Mouse (Mus musculus) midbrain, embryonic 10.5 days (tissue): ENCODE data around the gene Rap1gds1. TPM values are rescaled to one million over a fixed set of nuclear protein-coding genes. Genes with fewer than 3 reads are reported as not detected.

ENCODE experiments used
- DNase-seq: peaks from one replicate; pipeline ENCODE4 v3.0.0-alpha.2; 2017; ENCODE audit warnings: low spot score
- H3K27ac ChIP-seq: fragments of 300-500 bp; sonication (generic); replicated peaks from 2 replicates; pipeline ENCODE4 v1.5.1; 2016; ENCODE audit warnings: mild to moderate bottlenecking
- H3K27me3 ChIP-seq: fragments of 300-500 bp; sonication (generic); 2 replicates; pipeline ENCODE4 v1.6.1; 2016; ENCODE audit warnings: low read depth, mild to moderate bottlenecking; ENCODE audit not compliant: poor library complexity, severe bottlenecking
- H3K36me3 ChIP-seq: fragments of 300-500 bp; sonication (generic); 2 replicates; pipeline ENCODE4 v1.6.1; 2016; ENCODE audit warnings: mild to moderate bottlenecking, moderate library complexity
- H3K4me1 ChIP-seq: fragments of 300-500 bp; sonication (generic); 2 replicates; pipeline ENCODE4 v1.6.1; 2016
- H3K4me3 ChIP-seq: fragments of 300-500 bp; sonication (generic); 2 replicates; pipeline ENCODE4 v1.5.1; 2016; ENCODE audit warnings: mild to moderate bottlenecking, moderate library complexity
- H3K9me3 ChIP-seq: fragments of 300-500 bp; sonication (generic); replicated peaks from 2 replicates; pipeline ENCODE4 v1.6.1; 2016; ENCODE audit warnings: mild to moderate bottlenecking
- WGBS: fragments of 180-500 bp; shearing (Covaris S2); methylation state at CpG from one replicate; pipeline ENCODE4 v1.1.7; 2016; 5-methylcytosine and 5-hydroxymethylcytosine counted together
- polyA plus RNA-seq: library from polyadenylated mRNA; unstranded; fragments of >200 nt; fragmentation: Nextera tagmentation; extraction: Ambion mirVana; gene quantifications from 2 replicates; pipeline ENCODE4 v1.2.1, GENCODE M21; 2016

Gene Rap1gds1
- polyA plus RNA-seq, 1 experiment from 2014 or later = 58.4 TPM

DNA sequence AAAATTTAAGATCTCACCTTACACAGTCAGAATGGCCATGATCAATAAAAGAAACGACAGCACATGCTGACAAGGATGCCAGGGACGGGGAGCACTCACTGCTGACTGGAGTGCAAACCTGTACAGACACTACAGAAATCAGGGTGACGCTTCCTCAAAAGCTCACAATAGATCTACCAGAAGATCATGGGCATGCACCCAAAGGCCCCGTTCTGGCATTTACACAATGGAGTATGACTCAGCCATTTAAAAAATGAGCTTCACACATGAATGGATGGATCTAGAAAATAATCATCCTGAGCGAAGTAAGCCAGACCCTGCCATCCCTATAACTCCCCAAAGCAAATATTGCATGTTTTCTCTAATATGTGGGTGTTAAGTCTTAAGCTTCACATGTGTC, 87.0 kb downstream of the Rap1gds1 start:
- Histone ChIP-seq H3K27ac (no peak overlapping the region), H3K36me3 (peaks cover 15% of the 10 kb centered on the region), H3K4me3 (no peak overlapping the region), H3K9me3 (peaks cover 13% of the 10 kb centered on the region; the same call in 1 of the 2 replicates), H3K27me3 (no peaks in the 10 kb centered on the region), H3K4me1 (no peaks in the 10 kb centered on the region)
- WGBS = 96% methylated on average over 5 of the region's 5 CpGs
- DNase-seq = no peak

DNA sequence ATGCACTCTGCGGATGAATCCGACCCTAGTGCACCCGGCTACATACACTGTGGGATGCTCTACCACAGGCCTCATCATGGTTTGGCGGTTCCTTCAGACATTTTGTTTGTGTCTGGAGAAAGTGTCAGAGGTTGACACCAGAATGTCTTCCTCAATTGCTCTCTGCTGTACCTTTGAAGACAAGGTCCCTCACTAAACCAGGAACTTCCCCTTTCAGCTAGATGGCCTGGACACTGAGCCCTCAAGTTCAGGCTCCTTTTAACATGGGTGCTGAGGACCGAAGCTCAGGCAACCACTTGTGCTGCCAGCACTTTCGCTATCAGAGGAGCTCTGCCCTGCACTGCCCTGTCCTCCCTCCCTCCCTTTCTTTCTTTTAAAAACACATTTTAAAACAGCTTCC, 92.8 kb downstream of the Rap1gds1 start:
- no peak overlapping the region for H3K4me3 ChIP-seq
- no peaks in the 10 kb centered on the region for H3K4me1 ChIP-seq
- H3K27ac ChIP-seq = no peak overlapping the region
- WGBS = 96% methylated on average over 6 of the region's 6 CpGs
- peaks cover 2% of the 10 kb centered on the region; the same call in 1 of the 2 replicates for H3K9me3 ChIP-seq
- DNase-seq = no peak
- H3K27me3 ChIP-seq = no peaks in the 10 kb centered on the region
- H3K36me3 ChIP-seq = peaks cover 9% of the 10 kb centered on the region

DNA sequence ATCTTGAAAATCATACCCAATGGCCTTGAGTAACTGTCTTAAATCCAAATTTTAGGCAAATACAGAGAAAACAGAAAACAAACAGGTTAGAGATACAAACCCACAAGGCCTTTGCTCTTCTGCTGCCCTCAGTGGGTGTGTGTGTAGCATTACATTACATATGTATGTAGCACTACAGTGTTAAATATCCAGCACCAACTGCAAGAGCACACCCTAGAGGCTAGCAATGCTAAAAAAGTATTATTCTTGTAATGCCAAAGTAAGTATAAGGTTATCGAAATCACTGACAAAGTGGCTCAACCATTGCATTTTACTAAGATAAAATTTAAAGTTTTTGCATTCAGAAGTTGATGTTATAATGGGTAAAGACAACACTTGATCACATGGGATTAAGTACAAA, 97.6 kb downstream of the Rap1gds1 start:
- H3K36me3 ChIP-seq = peaks cover 36% of the 10 kb centered on the region
- 92% methylated on average over 1 of the region's 1 CpGs for WGBS
- no peak overlapping the region for H3K27ac ChIP-seq
- 0 out of 2 replicates have a peak, but pooled peaks cover 5% of the 10 kb centered on the region for H3K9me3 ChIP-seq
- no peak overlapping the region for H3K4me3 ChIP-seq
- no peaks in the 10 kb centered on the region for H3K4me1 ChIP-seq
- H3K27me3 ChIP-seq = no peaks in the 10 kb centered on the region
- DNase-seq = no peak

DNA sequence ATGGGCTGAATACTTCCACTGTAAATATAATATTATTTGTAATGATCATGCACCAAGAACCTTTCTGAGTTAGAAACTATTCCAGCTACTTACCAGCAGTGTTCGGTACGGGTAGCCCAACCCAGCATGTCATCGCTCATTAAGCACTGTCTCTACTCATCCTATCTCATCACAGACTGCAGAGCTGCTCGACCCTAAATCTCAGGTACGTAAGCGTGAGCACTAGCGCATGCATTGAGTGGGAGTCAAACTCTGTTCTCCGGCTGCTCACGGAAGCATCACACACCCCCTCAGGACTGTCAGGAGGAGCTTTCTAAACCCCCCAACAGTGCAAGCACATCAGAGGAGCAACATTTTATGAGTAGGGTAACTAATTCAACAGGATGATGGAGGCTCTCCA, 107.4 kb downstream of the Rap1gds1 start:
- H3K27me3 ChIP-seq = no peaks in the 10 kb centered on the region
- H3K27ac ChIP-seq = no peak overlapping the region
- H3K4me3 ChIP-seq = no peak overlapping the region
- 95% methylated on average over 9 of the region's 9 CpGs for WGBS
- H3K36me3 ChIP-seq = peaks cover 15% of the 10 kb centered on the region
- DNase-seq = no peak
- no peaks in the 10 kb centered on the region for H3K4me1 ChIP-seq
- H3K9me3 ChIP-seq = no peaks in the 10 kb centered on the region

DNA sequence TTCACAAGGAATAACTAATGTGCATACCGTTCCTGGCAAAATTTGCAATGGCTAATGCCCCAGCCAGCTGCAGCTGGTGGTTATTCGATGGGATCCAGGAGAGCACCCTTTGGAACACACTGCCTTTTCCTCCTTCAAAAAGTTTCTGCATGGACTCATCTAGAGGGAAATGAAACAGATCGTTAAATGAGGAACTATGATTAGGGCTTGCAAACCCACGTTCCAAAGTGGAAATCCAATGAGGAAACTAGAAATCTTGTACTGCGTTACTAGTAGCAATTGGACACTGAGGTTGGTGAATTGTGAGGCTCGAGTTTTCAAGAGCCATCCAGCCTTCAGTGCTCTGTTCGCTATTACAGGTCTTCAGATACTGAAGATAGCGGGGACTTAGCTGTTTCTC, 116.5 kb downstream of the Rap1gds1 start:
- WGBS = 94% methylated on average over 8 of the region's 8 CpGs
- DNase-seq = no peak
- Histone ChIP-seq H3K9me3 (no peaks in the 10 kb centered on the region), H3K36me3 (peaks cover 58% of the 10 kb centered on the region), H3K27me3 (no peaks in the 10 kb centered on the region), H3K27ac (no peak overlapping the region), H3K4me1 (no peaks in the 10 kb centered on the region), H3K4me3 (no peak overlapping the region)

DNA sequence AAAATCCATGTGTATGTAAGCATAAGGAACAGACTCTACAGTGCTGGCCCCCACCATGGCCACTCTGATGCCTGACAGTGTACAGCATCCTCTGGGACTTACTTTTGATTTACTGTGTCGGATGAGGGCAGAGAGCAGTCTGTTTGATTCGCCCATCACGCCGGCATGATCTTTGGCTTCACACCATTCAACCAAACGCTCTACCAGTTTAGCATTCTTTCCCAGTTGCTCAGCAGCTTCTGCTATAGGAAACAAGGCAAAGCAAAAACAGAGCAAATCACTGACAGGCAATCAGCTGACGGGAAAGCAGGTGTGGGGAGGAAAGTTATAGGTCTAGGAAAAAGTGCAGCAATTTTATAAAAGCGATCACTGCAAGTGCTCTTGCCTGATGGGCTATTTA, 119.8 kb downstream of the Rap1gds1 start:
- Histone ChIP-seq H3K27ac (no peak overlapping the region), H3K27me3 (no peaks in the 10 kb centered on the region), H3K4me1 (no peaks in the 10 kb centered on the region), H3K36me3 (peaks cover 51% of the 10 kb centered on the region), H3K4me3 (no peak overlapping the region), H3K9me3 (no peaks in the 10 kb centered on the region)
- WGBS = 96% methylated on average over 7 of the region's 7 CpGs
- DNase-seq = no peak

DNA sequence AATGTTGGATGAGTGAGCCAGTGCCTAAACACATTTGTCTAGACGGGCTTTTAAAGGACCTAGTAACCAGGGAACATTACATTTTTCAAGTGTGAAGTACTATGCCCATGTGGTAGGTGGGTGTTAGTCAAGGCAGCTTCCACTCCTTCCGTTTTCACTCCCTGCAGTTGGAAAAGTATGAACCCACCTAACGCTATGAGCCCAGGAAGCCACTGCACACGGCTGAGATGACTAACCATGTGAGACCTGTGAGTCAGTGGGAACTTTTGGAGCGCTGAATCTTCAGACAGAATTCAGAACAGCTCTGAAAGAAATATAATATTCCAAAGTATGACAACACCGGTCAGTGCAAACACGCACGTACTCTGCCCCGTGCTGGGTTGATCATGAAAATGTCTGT, 125.9 kb downstream of the Rap1gds1 start:
- Histone ChIP-seq H3K4me3 (no peak overlapping the region), H3K36me3 (peaks cover 40% of the 10 kb centered on the region), H3K27me3 (no peaks in the 10 kb centered on the region), H3K9me3 (0 out of 2 replicates have a peak, but pooled peaks cover under 1% of the 10 kb centered on the region), H3K27ac (no peak overlapping the region), H3K4me1 (no peaks in the 10 kb centered on the region)
- 96% methylated on average over 9 of the region's 9 CpGs for WGBS
- DNase-seq = no peak

DNA sequence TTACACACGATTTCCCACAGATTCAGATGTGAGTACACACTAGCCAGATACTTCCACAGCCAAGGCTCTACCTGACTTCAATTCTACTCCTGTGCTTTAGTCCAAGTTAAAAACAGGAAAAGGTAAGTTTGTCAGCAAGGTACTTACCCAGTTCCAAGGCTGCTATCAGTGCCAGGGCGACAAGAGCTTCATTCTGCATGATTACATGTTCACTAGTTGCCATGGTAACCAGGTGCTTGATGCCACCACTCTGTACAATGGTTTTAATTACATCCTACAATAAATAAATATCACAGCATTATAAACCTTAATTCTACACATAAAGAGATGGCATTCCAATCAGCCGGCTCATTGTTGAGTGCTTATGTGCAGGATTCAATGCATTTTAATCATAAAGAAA, 129.5 kb downstream of the Rap1gds1 start:
- 0 out of 2 replicates have a peak, but pooled peaks cover 3% of the 10 kb centered on the region for H3K9me3 ChIP-seq
- H3K4me1 ChIP-seq = 0 out of 2 replicates have a peak, but pooled peaks cover 5% of the 10 kb centered on the region
- H3K36me3 ChIP-seq = peaks cover 51% of the 10 kb centered on the region
- WGBS = 93% methylated on average over 3 of the region's 3 CpGs
- H3K27ac ChIP-seq = no peak overlapping the region
- no peak for DNase-seq
- no peaks in the 10 kb centered on the region for H3K27me3 ChIP-seq
- no peak overlapping the region for H3K4me3 ChIP-seq

DNA sequence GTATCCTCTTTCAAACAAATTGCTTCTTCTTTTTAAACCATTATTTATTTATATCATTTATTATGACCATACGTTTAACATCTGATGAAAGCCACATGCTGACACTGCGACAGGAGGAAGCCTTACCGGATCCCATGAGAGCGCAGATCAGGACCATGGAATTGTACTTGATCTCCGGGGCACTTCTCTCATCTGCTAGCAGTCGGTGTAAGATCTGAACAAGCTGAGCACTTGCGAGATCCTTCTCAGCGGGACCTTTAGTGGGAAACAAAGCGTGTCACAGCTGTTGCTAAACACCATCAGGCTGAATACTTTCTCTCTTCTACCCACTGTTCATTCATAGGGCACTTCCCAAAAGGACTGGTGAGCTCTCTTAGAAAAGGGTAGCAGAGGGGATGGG, 133.4 kb downstream of the Rap1gds1 start:
- Histone ChIP-seq H3K36me3 (peaks cover 69% of the 10 kb centered on the region), H3K9me3 (0 out of 2 replicates have a peak, but pooled peaks cover 3% of the 10 kb centered on the region), H3K27me3 (no peaks in the 10 kb centered on the region), H3K4me1 (0 out of 2 replicates have a peak, but pooled peaks cover 5% of the 10 kb centered on the region), H3K4me3 (no peak overlapping the region), H3K27ac (no peak overlapping the region)
- no peak for DNase-seq
- 57% methylated on average over 9 of the region's 9 CpGs for WGBS

DNA sequence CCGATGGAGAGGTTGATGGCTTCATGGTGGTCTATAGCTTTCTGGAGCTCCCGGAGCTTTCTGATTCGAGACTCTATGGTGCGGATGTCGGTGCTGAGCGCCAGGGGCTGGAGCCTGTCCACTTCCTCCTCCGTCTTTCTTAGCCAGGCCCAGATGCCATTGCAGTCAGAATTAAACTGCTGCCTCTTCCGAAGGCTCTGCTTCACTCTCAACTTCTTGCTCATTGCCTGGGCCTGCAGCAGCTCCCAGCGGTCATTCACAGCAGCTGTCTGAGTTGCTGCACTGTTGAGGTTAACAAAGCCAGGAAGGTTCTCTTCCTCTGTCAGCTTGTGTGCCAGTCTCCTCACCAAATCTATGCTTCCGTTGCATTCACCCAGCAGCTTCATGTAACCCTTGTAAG, 137.8 kb downstream of the Rap1gds1 start:
- H3K36me3 ChIP-seq = peaks cover 57% of the 10 kb centered on the region
- 0 out of 2 replicates have a peak, but pooled peaks cover 5% of the 10 kb centered on the region for H3K4me1 ChIP-seq
- no peaks in the 10 kb centered on the region for H3K27me3 ChIP-seq
- H3K9me3 ChIP-seq = no peaks in the 10 kb centered on the region; the same call in 1 of the 2 replicates
- H3K27ac ChIP-seq = no peak overlapping the region
- no peak for DNase-seq
- H3K4me3 ChIP-seq = no peak overlapping the region
- 96% methylated on average over 10 of the region's 10 CpGs for WGBS

DNA sequence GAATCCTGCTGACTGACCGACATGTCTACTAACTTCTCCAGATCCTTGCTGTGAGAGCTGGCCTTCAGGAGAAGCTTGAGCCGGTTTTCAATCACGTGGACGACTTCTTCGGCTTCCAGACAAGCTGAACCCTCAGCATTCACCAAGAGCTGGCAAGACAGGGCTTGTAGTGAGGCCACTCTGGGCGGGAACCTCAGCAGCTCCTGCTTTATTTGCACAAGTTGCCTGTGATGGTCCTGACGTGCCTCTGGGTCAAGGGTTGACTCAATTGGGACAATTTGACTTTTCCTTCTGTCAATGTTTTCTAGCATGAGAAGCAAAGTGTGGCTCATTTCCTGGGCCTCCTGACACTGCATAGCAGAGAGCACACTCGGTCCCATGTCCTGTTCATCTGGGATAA, 138.2 kb downstream of the Rap1gds1 start:
- Histone ChIP-seq H3K4me1 (0 out of 2 replicates have a peak, but pooled peaks cover 2% of the 10 kb centered on the region), H3K27ac (no peak overlapping the region), H3K27me3 (no peaks in the 10 kb centered on the region), H3K4me3 (no peak overlapping the region), H3K36me3 (peaks cover 56% of the 10 kb centered on the region), H3K9me3 (no peaks in the 10 kb centered on the region; the same call in 1 of the 2 replicates)
- 91% methylated on average over 8 of the region's 8 CpGs for WGBS
- DNase-seq = no peak

DNA sequence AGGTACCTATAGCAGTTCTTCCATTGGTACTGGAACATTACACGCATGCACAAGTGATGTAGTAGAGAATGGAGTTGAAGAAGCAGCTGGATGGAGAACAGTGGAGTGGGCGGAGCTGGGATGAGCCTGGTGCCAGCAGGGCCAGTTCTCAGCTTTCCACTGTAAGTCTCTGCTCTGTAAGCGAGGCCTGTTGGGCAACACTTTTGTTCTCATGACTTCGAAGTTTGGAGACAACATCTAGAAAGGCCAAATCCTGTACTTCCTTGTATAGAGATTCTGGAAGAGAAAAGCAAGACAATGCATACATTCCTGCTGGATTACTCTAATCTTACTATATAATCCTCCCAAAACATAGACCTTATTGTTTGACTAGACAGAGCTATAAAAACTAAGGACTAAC, 147.6 kb downstream of the Rap1gds1 start:
- H3K27me3 ChIP-seq = no peaks in the 10 kb centered on the region
- DNase-seq = no peak
- H3K4me1 ChIP-seq = no peaks in the 10 kb centered on the region
- H3K9me3 ChIP-seq = no peaks in the 10 kb centered on the region; the same call in 1 of the 2 replicates
- no peak overlapping the region for H3K27ac ChIP-seq
- peaks cover 63% of the 10 kb centered on the region for H3K36me3 ChIP-seq
- H3K4me3 ChIP-seq = no peak overlapping the region
- 95% methylated on average over 4 of the region's 4 CpGs for WGBS

DNA sequence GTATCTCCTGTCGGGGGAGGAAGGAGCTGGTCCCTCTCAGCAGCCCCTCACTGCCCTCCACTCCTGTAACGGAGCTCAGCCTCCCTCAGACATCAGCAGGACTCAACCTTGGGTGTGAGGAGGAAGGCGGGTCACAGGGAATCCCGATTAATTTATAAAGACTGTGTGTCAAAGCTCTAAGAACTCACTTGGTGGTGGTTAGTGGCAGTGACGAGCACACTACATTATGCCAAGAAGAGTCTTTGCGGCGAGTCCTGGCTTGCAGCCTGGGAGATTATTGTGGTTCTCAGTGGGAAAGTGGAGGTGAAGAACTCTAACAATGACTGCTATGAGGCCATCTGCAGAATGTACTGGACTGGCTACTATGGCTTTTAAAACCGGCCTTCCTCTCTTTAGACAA, 148.8 kb downstream of the Rap1gds1 start:
- Histone ChIP-seq H3K4me1 (no peaks in the 10 kb centered on the region), H3K27me3 (no peaks in the 10 kb centered on the region), H3K36me3 (peaks cover 60% of the 10 kb centered on the region), H3K27ac (no peak overlapping the region), H3K9me3 (no peaks in the 10 kb centered on the region; the same call in 1 of the 2 replicates), H3K4me3 (no peak overlapping the region)
- WGBS = 91% methylated on average over 8 of the region's 8 CpGs
- no peak for DNase-seq

DNA sequence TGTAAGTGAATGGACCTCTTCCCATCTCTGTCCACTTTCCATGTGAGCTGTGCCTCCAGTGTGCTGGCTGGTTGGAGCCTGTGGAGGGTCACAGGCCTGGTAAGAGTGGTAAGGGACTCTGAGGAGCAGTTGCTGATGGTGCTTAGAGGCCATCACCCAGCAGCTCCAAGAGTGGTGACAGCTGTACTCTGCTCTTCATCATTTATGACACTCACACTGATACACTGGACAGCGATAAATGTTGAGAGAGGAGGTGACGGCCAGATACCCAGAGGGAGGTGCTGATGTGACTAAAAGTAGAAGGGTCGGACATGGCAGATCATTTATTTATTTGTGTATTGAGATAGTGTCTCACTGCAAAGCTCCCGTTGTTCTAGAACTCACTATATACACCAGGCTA, 156.8 kb downstream of the Rap1gds1 start:
- DNase-seq = no peak
- H3K9me3 ChIP-seq = no peaks in the 10 kb centered on the region
- no peak overlapping the region for H3K27ac ChIP-seq
- no peaks in the 10 kb centered on the region for H3K27me3 ChIP-seq
- H3K4me1 ChIP-seq = no peaks in the 10 kb centered on the region
- 0 out of 2 replicates have a peak, but pooled peaks cover 3% of the 10 kb centered on the region for H3K36me3 ChIP-seq
- 96% methylated on average over 4 of the region's 4 CpGs for WGBS
- no peak overlapping the region for H3K4me3 ChIP-seq
